Mouse (Mus musculus): ENCODE results near the gene Sp2. TPM values are rescaled to one million over a fixed set of nuclear protein-coding genes. Genes with fewer than 3 reads are reported as not detected.

The Sp2 gene
- polyA plus RNA-seq (2015; fragmentation: Nextera tagmentation; extraction: Ambion mirVana): 15.9 and 18.0 TPM in 2 replicates

GRCm38 (mm10) chr11:96982859-96983258 lies at the start of gene Sp2:
Gene Sp2 (minus strand): TSS chr11:96982959.
- Histone ChIP-seq H3K4me3 (no peak within 1 kb of the TSS; the same call in 1 of the 2 replicates), H3K27ac (no peak within 1 kb of the TSS), H3K4me1 (peaks cover 18% of the 10 kb centered on the region), H3K36me3 (no peaks in the 10 kb centered on the region), H3K27me3 (peaks cover 44% of the 10 kb centered on the region), H3K9me3 (no peaks in the 10 kb centered on the region), H3K9ac (0 out of 2 replicates have a peak within 1 kb of the TSS, but pooled peaks have one; percentile 11), H3K4me2 (peak within 1 kb of the TSS; percentile 37)
- WGBS: 75% methylated on average over 7 of the region's 7 CpGs
- no peak for ATAC-seq (ENCODE audit: insufficient number of reproducible peaks, insufficient read depth, low FRiP score, low TSS enrichment, low read depth)

- Histone ChIP-seq H3K27me3 (no peaks in the 10 kb centered on the region), H3K27ac (no peak overlapping the region), H3K4me2 (no peak overlapping the region), H3K9me3 (no peaks in the 10 kb centered on the region), H3K4me3 (no peak overlapping the region), H3K4me1 (peaks cover 13% of the 10 kb centered on the region), H3K36me3 (peaks cover 19% of the 10 kb centered on the region), H3K9ac (peak overlapping the region; percentile 16; the same call in 1 of the 2 replicates)
- no peak for ATAC-seq (ENCODE audit: insufficient number of reproducible peaks, insufficient read depth, low FRiP score, low TSS enrichment, low read depth)
- 92% methylated on average over 4 of the region's 4 CpGs for WGBS
Measured at GRCm38 (mm10) chr11:97032499-97032898, 49.7 kb upstream of the Sp2 start.

- ATAC-seq (ENCODE audit: insufficient number of reproducible peaks, insufficient read depth, low FRiP score, low TSS enrichment, low read depth): no peak
- Histone ChIP-seq H3K4me3 (no peak overlapping the region), H3K9me3 (no peaks in the 10 kb centered on the region), H3K27me3 (no peaks in the 10 kb centered on the region), H3K9ac (no peak overlapping the region), H3K4me1 (peaks cover 13% of the 10 kb centered on the region), H3K36me3 (peaks cover 19% of the 10 kb centered on the region), H3K27ac (no peak overlapping the region), H3K4me2 (no peak overlapping the region)
- WGBS: 83% methylated on average over 12 of the region's 12 CpGs
Measured at GRCm38 (mm10) chr11:97031977-97032376, 49.2 kb upstream of the Sp2 start.

GRCm38 (mm10) chr11:97030426-97030825 lies 47.7 kb upstream of the Sp2 start:
- no peak for ATAC-seq (ENCODE audit: insufficient number of reproducible peaks, insufficient read depth, low FRiP score, low TSS enrichment, low read depth)
- Histone ChIP-seq H3K9ac (peak overlapping the region; percentile 82), H3K4me3 (peak overlapping the region; percentile 71), H3K27me3 (peaks cover 3% of the 10 kb centered on the region; the same call in 1 of the 2 replicates), H3K4me1 (peaks cover 21% of the 10 kb centered on the region), H3K9me3 (no peaks in the 10 kb centered on the region), H3K36me3 (peaks cover 19% of the 10 kb centered on the region), H3K27ac (peak overlapping the region; percentile 82; the same call in 1 of the 2 replicates), H3K4me2 (peak overlapping the region; percentile 72)
- 14% methylated on average over 15 of the region's 15 CpGs for WGBS

- Histone ChIP-seq H3K9me3 (no peaks in the 10 kb centered on the region), H3K9ac (peak within 1 kb of the TSS; percentile 82), H3K4me1 (peaks cover 26% of the 10 kb centered on the region), H3K36me3 (peaks cover 19% of the 10 kb centered on the region), H3K4me3 (peak within 1 kb of the TSS; percentile 71), H3K27me3 (peaks cover 9% of the 10 kb centered on the region), H3K27ac (peak within 1 kb of the TSS; percentile 82), H3K4me2 (peak within 1 kb of the TSS; percentile 72)
- WGBS: under 1% methylated on average over 25 of the region's 25 CpGs
- ATAC-seq (ENCODE audit: insufficient number of reproducible peaks, insufficient read depth, low FRiP score, low TSS enrichment, low read depth): peak; percentile 45; the same call in 1 of the 2 replicates
Measured at GRCm38 (mm10) chr11:97029686-97030417, 47.1 kb upstream of the Sp2 start, which contains the start of gene Scrn2. Gene Scrn2 (plus strand): TSS chr11:97029938.

GRCm38 (mm10) chr11:97025721-97026344 lies 43.1 kb upstream of the Sp2 start:
- Histone ChIP-seq H3K4me2 (peak overlapping the region; percentile 63), H3K27me3 (peaks cover 49% of the 10 kb centered on the region), H3K9me3 (no peaks in the 10 kb centered on the region), H3K36me3 (no peaks in the 10 kb centered on the region), H3K4me1 (peaks cover 43% of the 10 kb centered on the region), H3K9ac (peak overlapping the region; percentile 71), H3K27ac (peak overlapping the region; percentile 74), H3K4me3 (peak overlapping the region; percentile 35)
- 2% methylated on average over 17 of the region's 17 CpGs for WGBS
- 0 out of 2 replicates have a peak, but pooled peaks have one; percentile 40 for ATAC-seq (ENCODE audit: insufficient number of reproducible peaks, insufficient read depth, low FRiP score, low TSS enrichment, low read depth)

GRCm38 (mm10) chr11:97024977-97025376 lies 42.2 kb upstream of the Sp2 start:
- Histone ChIP-seq H3K27me3 (peaks cover 58% of the 10 kb centered on the region), H3K9me3 (no peaks in the 10 kb centered on the region), H3K4me1 (peaks cover 35% of the 10 kb centered on the region), H3K4me2 (peak overlapping the region; percentile 63; the same call in 1 of the 2 replicates), H3K4me3 (no peak overlapping the region), H3K9ac (peak overlapping the region; percentile 71; the same call in 1 of the 2 replicates), H3K36me3 (no peaks in the 10 kb centered on the region), H3K27ac (no peak overlapping the region)
- ATAC-seq (ENCODE audit: insufficient number of reproducible peaks, insufficient read depth, low FRiP score, low TSS enrichment, low read depth): no peak
- 28% methylated on average over 10 of the region's 10 CpGs for whole genome bisulfite sequencing

- H3K4me1 ChIP-seq: peaks cover 56% of the 10 kb centered on the region
Measured at GRCm38 (mm10) chr11:97021873-97022484, 39.2 kb upstream of the Sp2 start.

GRCm38 (mm10) chr11:97021121-97021765 lies 38.5 kb upstream of the Sp2 start:
- Histone ChIP-seq H3K27me3 (peaks cover 93% of the 10 kb centered on the region), H3K4me3 (peak overlapping the region; percentile 59), H3K4me1 (peaks cover 56% of the 10 kb centered on the region), H3K4me2 (peak overlapping the region; percentile 80), H3K9ac (peak overlapping the region; percentile 72; the same call in 1 of the 2 replicates), H3K9me3 (no peaks in the 10 kb centered on the region), H3K36me3 (no peaks in the 10 kb centered on the region), H3K27ac (no peak overlapping the region)
- no peak for ATAC-seq (ENCODE audit: insufficient number of reproducible peaks, insufficient read depth, low FRiP score, low TSS enrichment, low read depth)
- 2% methylated on average over 27 of the region's 27 CpGs for WGBS

More at GRCm38 (mm10) chr11:97021873-97022484, 39.2 kb upstream of the Sp2 start:
- H3K4me2 ChIP-seq: peak overlapping the region; percentile 80
- H3K4me3 ChIP-seq: peak overlapping the region; percentile 59
- 0 out of 2 replicates have a peak, but pooled peaks have one; percentile 10 for ATAC-seq (ENCODE audit: insufficient number of reproducible peaks, insufficient read depth, low FRiP score, low TSS enrichment, low read depth)
- no peak overlapping the region for H3K27ac ChIP-seq
- no peaks in the 10 kb centered on the region for H3K9me3 ChIP-seq
- H3K27me3 ChIP-seq: peaks cover 86% of the 10 kb centered on the region
- H3K9ac ChIP-seq: peak overlapping the region; percentile 72
- no peaks in the 10 kb centered on the region for H3K36me3 ChIP-seq
- WGBS: under 1% methylated on average over 50 of the region's 50 CpGs

GRCm38 (mm10) chr11:97019345-97019708 lies 36.6 kb upstream of the Sp2 start:
- peak overlapping the region; percentile 61; the same call in 1 of the 2 replicates for H3K9ac ChIP-seq
- no peaks in the 10 kb centered on the region for H3K9me3 ChIP-seq
- H3K27ac ChIP-seq: no peak overlapping the region
- ATAC-seq (ENCODE audit: insufficient number of reproducible peaks, insufficient read depth, low FRiP score, low TSS enrichment, low read depth): no peak
- peaks cover 42% of the 10 kb centered on the region for H3K4me1 ChIP-seq
- 3% methylated on average over 13 of the region's 13 CpGs for WGBS
- peaks cover 96% of the 10 kb centered on the region for H3K27me3 ChIP-seq
- H3K4me2 ChIP-seq: peak overlapping the region; percentile 63
- H3K36me3 ChIP-seq: no peaks in the 10 kb centered on the region
- peak overlapping the region; percentile 44 for H3K4me3 ChIP-seq
